Mouse (Mus musculus) embryonic facial prominence, embryonic 13.5 days (tissue): ENCODE measurements around the gene Serf2. TPM values are rescaled to one million over a fixed set of nuclear protein-coding genes. Genes with fewer than 3 reads are reported as not detected.

Experiments used
- ATAC-seq: fragments of 200-750 bp; cut with Nextera tagmentation; 2 replicates; pipeline ENCODE4 v1.8.0; 2017; ENCODE audit warnings: low read depth; ENCODE audit not compliant: insufficient number of reproducible peaks, insufficient read depth, low FRiP score, low TSS enrichment
- H3K27ac ChIP-seq: fragments of 300-500 bp; sonication (generic); 2 replicates; pipeline ENCODE4 v1.5.1; 2015; ENCODE audit warnings: moderate library complexity, mild to moderate bottlenecking, inconsistent platforms
- H3K27me3 ChIP-seq: fragments of 300-500 bp; sonication (generic); 2 replicates; pipeline ENCODE4 v1.6.1; 2015; ENCODE audit warnings: mild to moderate bottlenecking, inconsistent platforms
- H3K36me3 ChIP-seq: fragments of 300-500 bp; sonication (generic); 2 replicates; pipeline ENCODE4 v1.6.1; 2015; ENCODE audit warnings: mild to moderate bottlenecking, inconsistent platforms
- H3K4me1 ChIP-seq: fragments of 300-500 bp; sonication (generic); 2 replicates; pipeline ENCODE4 v1.6.1; 2015; ENCODE audit warnings: inconsistent platforms
- H3K4me2 ChIP-seq: fragments of 300-500 bp; sonication (generic); 2 replicates; pipeline ENCODE4 v1.6.1; 2015; ENCODE audit warnings: moderate library complexity, mild to moderate bottlenecking, inconsistent platforms
- H3K4me3 ChIP-seq: fragments of 300-500 bp; sonication (generic); 2 replicates; pipeline ENCODE4 v1.5.1; 2015; ENCODE audit warnings: mild to moderate bottlenecking, inconsistent platforms
- H3K9ac ChIP-seq: fragments of 300-500 bp; sonication (generic); 2 replicates; pipeline ENCODE4 v1.6.1; 2015; ENCODE audit warnings: mild to moderate bottlenecking, inconsistent platforms
- H3K9me3 ChIP-seq: fragments of 300-500 bp; sonication (generic); 2 replicates; pipeline ENCODE4 v1.6.1; 2016; ENCODE audit warnings: inconsistent platforms
- WGBS: fragments of 180-500 bp; shearing (Covaris S2); methylation state at CpG from one replicate; pipeline ENCODE4 v1.1.7; 2015; ENCODE audit warnings: mixed read lengths; 5-methylcytosine and 5-hydroxymethylcytosine counted together
- polyA plus RNA-seq: library from polyadenylated mRNA; unstranded; fragments of >200 nt; fragmentation: Nextera tagmentation; extraction: Ambion mirVana; gene quantifications from 2 replicates; pipeline ENCODE4 v1.2.1, GENCODE M21; 2015

Gene Serf2
- polyA plus RNA-seq, 1 experiment from 2014 or later, result 552 TPM

DNA sequence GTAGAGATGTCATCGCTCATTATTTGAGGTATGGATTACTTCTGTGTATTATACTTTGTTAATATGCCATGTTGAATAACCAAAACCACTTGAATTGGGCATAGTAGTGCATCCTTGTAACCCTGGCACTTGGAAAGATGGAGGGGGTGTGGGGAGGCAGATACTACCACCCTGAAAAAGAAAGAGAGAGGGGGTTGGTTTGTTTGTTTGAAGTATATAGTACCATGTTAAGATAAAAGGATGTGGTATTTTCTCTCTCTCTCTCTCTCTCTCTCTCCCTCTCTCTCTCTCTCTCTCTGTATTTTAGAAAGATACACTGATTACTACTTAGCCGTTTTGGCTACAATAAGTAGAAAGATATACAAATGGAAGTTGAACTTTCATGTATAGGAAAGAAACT lies 23.1 kb upstream of the Serf2 start:
- no peaks in the 10 kb centered on the region for H3K27me3 ChIP-seq
- ATAC-seq, result no peak
- peaks cover 96% of the 10 kb centered on the region for H3K36me3 ChIP-seq
- no peaks in the 10 kb centered on the region for H3K4me1 ChIP-seq
- no peak overlapping the region for H3K9ac ChIP-seq
- no peak overlapping the region for H3K4me3 ChIP-seq
- H3K9me3 ChIP-seq, result no peaks in the 10 kb centered on the region
- no peak overlapping the region for H3K4me2 ChIP-seq
- H3K27ac ChIP-seq, result no peak overlapping the region
- 88% methylated on average over 2 of the region's 2 CpGs for WGBS

DNA sequence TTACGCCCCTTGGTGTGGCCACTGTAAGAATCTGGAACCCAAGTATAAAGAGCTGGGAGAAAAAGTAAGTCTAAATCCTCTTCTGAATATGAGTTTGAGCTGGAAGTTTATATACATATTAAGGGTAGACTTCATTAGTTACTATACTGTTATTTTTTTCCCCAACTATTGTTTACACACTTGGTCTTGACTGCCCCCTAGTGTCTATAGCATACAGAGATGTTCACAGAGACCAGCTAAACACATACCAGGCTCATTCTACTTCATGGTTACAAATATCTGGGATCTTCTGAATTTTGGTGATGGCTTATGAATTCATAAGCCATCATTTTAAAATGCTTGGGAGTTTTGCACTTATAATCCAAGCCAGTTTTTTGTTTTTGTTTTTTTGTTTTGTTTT lies 14.1 kb upstream of the Serf2 start:
- H3K36me3 ChIP-seq, result peaks cover 98% of the 10 kb centered on the region
- H3K9me3 ChIP-seq, result no peaks in the 10 kb centered on the region
- H3K27me3 ChIP-seq, result no peaks in the 10 kb centered on the region
- H3K9ac ChIP-seq, result no peak overlapping the region
- no peak overlapping the region for H3K4me2 ChIP-seq
- H3K27ac ChIP-seq, result no peak overlapping the region
- no peak for ATAC-seq
- 98% methylated on average over 1 of the region's 1 CpGs for WGBS
- no peak overlapping the region for H3K4me3 ChIP-seq
- no peaks in the 10 kb centered on the region for H3K4me1 ChIP-seq

DNA sequence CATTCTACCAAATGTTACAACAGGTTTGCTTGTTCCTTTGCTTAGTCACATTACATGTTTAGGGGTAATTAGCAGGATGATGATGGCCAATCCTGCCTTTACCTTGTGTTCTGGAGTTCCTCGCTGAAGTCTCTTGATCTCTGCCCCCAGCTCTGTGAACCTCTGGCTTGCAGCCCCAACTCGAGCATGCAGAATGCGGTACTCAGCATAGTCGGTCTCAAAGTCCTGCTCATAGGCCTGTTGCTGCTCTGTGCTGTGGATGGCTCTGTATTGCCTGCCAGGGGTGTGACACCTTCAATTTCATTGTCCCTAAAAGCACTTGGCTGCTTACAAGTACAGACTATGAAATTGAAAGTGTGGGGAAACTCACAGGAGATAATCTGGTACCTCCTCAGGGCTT lies 9.2 kb upstream of the Serf2 start:
- H3K36me3 ChIP-seq, result peaks cover 49% of the 10 kb centered on the region
- no peak overlapping the region for H3K9ac ChIP-seq
- H3K4me3 ChIP-seq, result no peak overlapping the region
- ATAC-seq, result no peak
- no peak overlapping the region for H3K4me2 ChIP-seq
- H3K4me1 ChIP-seq, result peaks cover 17% of the 10 kb centered on the region
- no peak overlapping the region for H3K27ac ChIP-seq
- peaks cover 16% of the 10 kb centered on the region for H3K27me3 ChIP-seq
- 70% methylated on average over 4 of the region's 4 CpGs for WGBS
- H3K9me3 ChIP-seq, result no peaks in the 10 kb centered on the region

GRCm38 (mm10) chr2:121440834-121441605 lies 8.0 kb upstream of the Serf2 start:
- 51% methylated on average over 5 of the region's 5 CpGs for WGBS
- Histone ChIP-seq H3K4me1 (peaks cover 17% of the 10 kb centered on the region), H3K4me2 (peak overlapping the region; percentile 93), H3K27me3 (peaks cover 16% of the 10 kb centered on the region), H3K4me3 (no peak overlapping the region), H3K9ac (no peak overlapping the region), H3K36me3 (peaks cover 36% of the 10 kb centered on the region), H3K27ac (no peak overlapping the region), H3K9me3 (no peaks in the 10 kb centered on the region)
- ATAC-seq, result no peak

DNA sequence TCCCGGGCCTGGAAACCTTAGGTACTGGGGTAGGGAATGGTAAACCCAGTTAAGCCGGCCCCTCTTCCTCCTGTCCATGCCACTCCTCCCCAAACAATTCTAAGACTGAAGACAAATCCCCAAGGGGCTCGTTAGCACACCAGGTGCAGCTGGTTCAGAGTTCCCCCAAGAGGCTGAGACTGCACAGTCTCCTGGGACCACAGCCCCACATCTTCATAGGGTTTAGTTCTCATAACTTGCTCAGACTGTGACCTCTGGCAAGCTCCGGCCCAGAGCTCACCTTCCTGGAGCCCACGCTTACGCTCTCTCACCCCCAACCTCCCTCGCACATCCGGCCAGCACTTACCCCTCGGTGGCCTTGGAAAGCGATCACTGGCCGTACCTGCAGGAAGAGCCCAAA lies 7.2 kb upstream of the Serf2 start:
- Histone ChIP-seq H3K27ac (no peak overlapping the region), H3K4me1 (peaks cover 17% of the 10 kb centered on the region), H3K9ac (peak overlapping the region; percentile 70), H3K4me2 (peak overlapping the region; percentile 93), H3K36me3 (peaks cover 30% of the 10 kb centered on the region), H3K9me3 (no peaks in the 10 kb centered on the region), H3K27me3 (peaks cover 16% of the 10 kb centered on the region), H3K4me3 (peak overlapping the region; percentile 53)
- no peak for ATAC-seq
- 6% methylated on average over 11 of the region's 11 CpGs for WGBS

DNA sequence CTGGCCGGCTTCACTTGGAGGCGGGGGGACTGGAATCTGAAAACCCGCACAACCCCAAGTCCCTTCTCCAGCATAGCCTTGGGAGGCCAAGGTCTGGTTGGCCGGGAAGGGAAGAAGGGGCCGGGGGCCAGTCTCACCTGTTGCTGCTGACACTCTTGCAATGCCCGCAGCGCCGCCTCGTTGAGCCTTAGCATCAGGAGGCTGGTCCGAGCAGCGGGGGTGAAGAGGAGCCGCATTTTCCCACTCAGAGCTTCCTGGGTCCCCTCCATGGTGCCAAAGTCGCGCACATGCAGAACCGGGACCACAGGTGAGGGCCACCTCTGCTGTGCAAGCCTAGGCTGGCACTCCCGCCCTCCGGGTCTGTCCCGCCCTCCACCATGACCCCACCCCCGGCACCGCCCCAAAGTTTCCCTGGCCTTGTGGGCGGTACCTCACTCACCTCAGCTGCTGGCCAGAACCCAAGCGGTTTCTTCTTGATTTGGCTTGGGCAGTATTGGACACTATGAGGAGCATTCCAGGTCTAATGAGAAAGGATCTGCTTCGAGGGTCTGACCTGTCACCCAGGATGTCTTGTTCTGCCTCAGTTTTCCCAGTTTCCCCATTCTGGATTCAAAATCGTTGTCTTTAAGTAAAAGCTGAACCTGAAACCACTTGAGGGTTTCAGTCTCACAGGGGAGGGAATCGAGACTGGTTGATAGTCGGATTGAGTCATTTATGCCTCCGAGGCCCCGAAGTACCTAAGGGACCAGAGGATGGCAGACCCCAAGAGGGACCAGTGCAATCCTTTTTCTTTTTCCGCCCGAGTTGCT lies 6.5 kb upstream of the Serf2 start:
- H3K9ac ChIP-seq, result peak overlapping the region; percentile 70
- no peak overlapping the region for H3K27ac ChIP-seq
- peaks cover 17% of the 10 kb centered on the region for H3K4me1 ChIP-seq
- H3K4me3 ChIP-seq, result peak overlapping the region; percentile 53
- no peaks in the 10 kb centered on the region for H3K9me3 ChIP-seq
- H3K36me3 ChIP-seq, result peaks cover 24% of the 10 kb centered on the region
- WGBS, result 1% methylated on average over 30 of the region's 30 CpGs
- H3K27me3 ChIP-seq, result peaks cover 16% of the 10 kb centered on the region
- H3K4me2 ChIP-seq, result peak overlapping the region; percentile 93
- ATAC-seq, result peak; percentile 68; the same call in 1 of the 2 replicates

GRCm38 (mm10) chr2:121443068-121443349 lies 6.0 kb upstream of the Serf2 start:
- ATAC-seq, result no peak
- Histone ChIP-seq H3K9me3 (no peaks in the 10 kb centered on the region), H3K4me2 (peak overlapping the region; percentile 93), H3K27ac (no peak overlapping the region), H3K4me1 (peaks cover 23% of the 10 kb centered on the region), H3K9ac (peak overlapping the region; percentile 70), H3K27me3 (peaks cover 16% of the 10 kb centered on the region), H3K4me3 (peak overlapping the region; percentile 53), H3K36me3 (peaks cover 19% of the 10 kb centered on the region)
- 16% methylated on average over 8 of the region's 8 CpGs for WGBS

- ATAC-seq, result no peak
- Histone ChIP-seq H3K36me3 (peaks cover 7% of the 10 kb centered on the region), H3K9ac (peak within 1 kb of the TSS; percentile 70; the same call in 1 of the 2 replicates), H3K27ac (no peak within 1 kb of the TSS), H3K27me3 (peaks cover 16% of the 10 kb centered on the region), H3K9me3 (no peaks in the 10 kb centered on the region), H3K4me1 (peaks cover 24% of the 10 kb centered on the region), H3K4me2 (peak within 1 kb of the TSS; percentile 93), H3K4me3 (peak within 1 kb of the TSS; percentile 53; the same call in 1 of the 2 replicates)
- 92% methylated on average over 1 of the region's 1 CpGs for WGBS
Measured at GRCm38 (mm10) chr2:121444178-121444577, 4.8 kb upstream of the Serf2 start, which contains the start of gene Ell3. Gene Ell3 (minus strand): TSS chr2:121444278.

GRCm38 (mm10) chr2:121445117-121445516 lies 3.9 kb upstream of the Serf2 start:
- no peak overlapping the region for H3K27ac ChIP-seq
- H3K36me3 ChIP-seq, result no peaks in the 10 kb centered on the region
- peaks cover 24% of the 10 kb centered on the region for H3K4me1 ChIP-seq
- ATAC-seq, result no peak
- H3K27me3 ChIP-seq, result peaks cover 16% of the 10 kb centered on the region
- WGBS, result 81% methylated on average over 3 of the region's 3 CpGs
- H3K9me3 ChIP-seq, result no peaks in the 10 kb centered on the region
- no peak overlapping the region for H3K4me3 ChIP-seq
- no peak overlapping the region for H3K4me2 ChIP-seq
- H3K9ac ChIP-seq, result no peak overlapping the region

- peaks cover 6% of the 10 kb centered on the region for H3K36me3 ChIP-seq
- no peak for ATAC-seq
- 77% methylated on average over 4 of the region's 4 CpGs for WGBS
Measured at GRCm38 (mm10) chr2:121446506-121446905, 2.5 kb upstream of the Serf2 start.

GRCm38 (mm10) chr2:121447006-121447405 lies 2.0 kb upstream of the Serf2 start:
- Histone ChIP-seq H3K27ac (no peak overlapping the region), H3K4me3 (no peak overlapping the region), H3K4me1 (peaks cover 34% of the 10 kb centered on the region), H3K27me3 (peaks cover 5% of the 10 kb centered on the region), H3K36me3 (peaks cover 8% of the 10 kb centered on the region), H3K9ac (no peak overlapping the region), H3K4me2 (no peak overlapping the region), H3K9me3 (no peaks in the 10 kb centered on the region)
- 80% methylated on average over 3 of the region's 3 CpGs for WGBS
- ATAC-seq, result no peak

More at GRCm38 (mm10) chr2:121446506-121446905, 2.5 kb upstream of the Serf2 start:
- no peak overlapping the region for H3K9ac ChIP-seq
- H3K27me3 ChIP-seq, result peaks cover 10% of the 10 kb centered on the region
- H3K27ac ChIP-seq, result no peak overlapping the region
- no peak overlapping the region for H3K4me2 ChIP-seq
- no peaks in the 10 kb centered on the region for H3K9me3 ChIP-seq
- H3K4me3 ChIP-seq, result no peak overlapping the region
- peaks cover 36% of the 10 kb centered on the region for H3K4me1 ChIP-seq

DNA sequence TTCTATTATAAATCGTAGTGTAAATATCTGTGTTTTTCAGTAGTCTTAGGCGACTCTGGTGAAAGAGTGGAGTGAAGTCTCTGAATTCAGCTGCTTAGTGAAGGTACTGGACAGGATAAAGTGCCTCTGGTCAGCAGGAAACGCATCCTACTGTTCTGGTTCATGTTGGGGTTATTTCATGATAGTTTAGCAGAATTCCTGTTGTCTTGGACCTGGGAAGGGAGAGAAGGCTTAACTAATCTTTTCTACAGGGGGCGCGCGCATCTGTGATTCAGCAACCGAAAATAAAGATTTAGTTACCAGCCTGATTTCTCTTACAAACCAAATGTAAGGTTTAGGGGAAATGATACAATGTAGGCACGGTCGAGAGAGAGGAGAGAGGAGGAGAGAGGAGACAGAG lies 859 bp upstream of the Serf2 start:
- no peaks in the 10 kb centered on the region for H3K27me3 ChIP-seq
- H3K36me3 ChIP-seq, result peaks cover 19% of the 10 kb centered on the region
- H3K4me2 ChIP-seq, result peak overlapping the region; percentile 64
- peaks cover 29% of the 10 kb centered on the region for H3K4me1 ChIP-seq
- 11% methylated on average over 9 of the region's 9 CpGs for WGBS
- H3K27ac ChIP-seq, result peak overlapping the region; percentile 93
- H3K9me3 ChIP-seq, result no peaks in the 10 kb centered on the region
- peak overlapping the region; percentile 65 for H3K9ac ChIP-seq
- peak overlapping the region; percentile 97 for H3K4me3 ChIP-seq
- ATAC-seq, result no peak
